Mouse (Mus musculus): Measurements from ENCODE around the gene Gm9970.

GRCm38 (mm10) chr5:31222696-31223095 lies 18.3 kb downstream of the Gm9970 start:
- TF ChIP-seq CTCF (IDR thresholded peaks at IDR 0.05) (no peak), POLR2A (IDR thresholded peaks at IDR 0.05; ENCODE audit: insufficient read depth, low read depth, low read length) (no peak)

All from heart, adult 2 months (tissue).